Mouse (Mus musculus): ENCODE data around the gene Nckap5.

DNA sequence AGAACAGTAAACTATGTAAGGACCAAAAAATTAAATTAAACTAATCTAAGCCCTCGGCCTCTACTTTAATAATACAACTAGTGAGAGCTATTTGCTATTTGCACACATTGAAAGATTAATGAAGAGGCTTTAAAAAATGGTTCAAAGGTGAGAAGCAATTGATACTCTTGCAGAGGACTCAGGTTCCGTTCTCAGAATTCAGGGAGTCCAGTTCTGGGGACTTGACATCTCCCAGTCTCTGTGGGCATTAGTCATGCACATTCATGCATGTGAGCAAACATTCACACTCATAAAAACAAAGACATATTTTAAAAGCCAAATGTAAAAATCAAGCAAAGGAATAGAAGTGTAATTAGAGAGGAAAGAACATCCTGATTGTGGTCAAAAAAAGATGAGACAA lies 257.5 kb downstream of the Nckap5 start:
- TF ChIP-seq POLR2A (IDR thresholded peaks at IDR 0.05; ENCODE audit: insufficient read length, low read depth) (no peak), MAX (IDR thresholded peaks at IDR 0.05; ENCODE audit: low read depth) (no peak), CEBPB (IDR thresholded peaks at IDR 0.05; ENCODE audit: insufficient read depth, poor library complexity, severe bottlenecking) (no peak), MYOG (IDR thresholded peaks at IDR 0.05; ENCODE audit: control insufficient read depth in 1 of 3, insufficient read depth in 1 of 3, insufficient read length in 2 of 3, low read depth in 2 of 3) (no peak), TCF12 (IDR thresholded peaks at IDR 0.05; ENCODE audit: insufficient read depth, poor library complexity, severe bottlenecking) (no peak), USF1 (IDR thresholded peaks at IDR 0.05; ENCODE audit: low read depth) (no peak), MYOD1 (IDR thresholded peaks at IDR 0.05; ENCODE audit: control insufficient read depth in 1 of 3, insufficient read length in 2 of 3, low read depth in 2 of 3) (no peak), E2F4 (IDR thresholded peaks at IDR 0.05; ENCODE audit: insufficient read depth) (no peak), REST (IDR thresholded peaks at IDR 0.05; ENCODE audit: insufficient read depth, insufficient read length) (no peak), POLR2AphosphoS2 (IDR thresholded peaks at IDR 0.05; ENCODE audit: insufficient read length, low read depth) (no peak)

Measured in myocyte (in vitro differentiated cells).